Mouse (Mus musculus) T-helper 1 cell (primary cell): Measurements from ENCODE around the gene Pprc1.

Source experiments
- in situ Hi-C: fragments of 300-600 bp; cut with MboI, MseI; formaldehyde crosslinking; loops from one replicate; pipeline ENCODE4 v1.15.1; 2025; ENCODE audit warnings: high pct_unique_total_duplicates

Pprc1 gene

GRCm38 (mm10) chr19:46049129-46049528, 4.4 kb downstream of the Pprc1 start:
- in situ Hi-C loops, result loop anchor here (10.0 kb wide), 1 partner anchor 1406 kb away; no protein-coding TSS in a partner anchor

DNA sequence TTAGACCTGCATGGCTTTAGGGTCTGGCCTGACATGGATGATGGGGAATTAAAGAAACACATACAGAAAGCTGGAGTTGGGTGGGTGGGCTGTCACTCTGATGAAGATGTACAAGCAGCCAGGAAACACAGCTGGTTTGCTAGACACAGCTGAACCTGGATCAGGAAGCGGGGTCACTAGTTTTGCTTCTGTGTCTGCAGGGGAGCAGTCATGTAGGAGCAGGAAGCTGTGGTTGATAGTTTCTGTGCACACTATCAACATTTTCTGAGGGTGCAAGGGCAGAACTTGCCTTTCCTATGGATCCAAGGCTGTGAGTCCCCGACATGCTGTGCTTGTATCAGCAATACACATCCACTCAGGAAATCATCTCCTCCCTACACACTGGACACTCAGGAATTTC, 5.8 kb downstream of the Pprc1 start:
- in situ Hi-C loops, result no loop called here

DNA sequence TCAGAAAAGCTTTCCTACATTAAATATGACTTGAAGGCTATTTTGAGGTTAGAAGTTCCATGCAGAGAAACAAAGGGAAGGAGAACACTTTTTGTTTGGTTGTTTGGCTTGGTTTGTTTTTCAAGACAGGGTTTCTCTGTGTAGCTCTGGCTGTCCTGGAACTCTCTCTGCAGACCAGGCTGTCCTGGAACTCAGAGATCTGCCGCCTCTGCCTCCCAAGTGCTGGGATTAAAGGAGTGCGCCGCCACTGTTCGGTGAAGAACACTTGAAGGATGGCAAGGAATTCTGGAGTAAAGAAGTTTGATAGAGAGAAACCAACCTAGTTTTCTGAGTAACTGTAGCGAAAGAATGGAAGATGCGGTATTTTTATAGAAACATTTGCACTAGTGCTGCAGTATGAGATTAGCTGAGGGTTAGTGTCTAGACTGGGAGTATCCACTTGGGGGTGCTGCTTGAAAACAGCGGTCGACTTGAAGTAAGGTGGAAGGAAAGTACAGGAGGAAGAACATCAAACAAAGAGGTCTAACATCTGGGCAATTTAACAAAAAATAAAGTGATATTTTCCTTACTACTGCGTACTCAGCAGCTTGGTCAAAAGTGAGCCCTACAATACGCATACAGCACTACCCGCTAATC, 11.2 kb downstream of the Pprc1 start:
- in situ Hi-C loops, result no loop called here

DNA sequence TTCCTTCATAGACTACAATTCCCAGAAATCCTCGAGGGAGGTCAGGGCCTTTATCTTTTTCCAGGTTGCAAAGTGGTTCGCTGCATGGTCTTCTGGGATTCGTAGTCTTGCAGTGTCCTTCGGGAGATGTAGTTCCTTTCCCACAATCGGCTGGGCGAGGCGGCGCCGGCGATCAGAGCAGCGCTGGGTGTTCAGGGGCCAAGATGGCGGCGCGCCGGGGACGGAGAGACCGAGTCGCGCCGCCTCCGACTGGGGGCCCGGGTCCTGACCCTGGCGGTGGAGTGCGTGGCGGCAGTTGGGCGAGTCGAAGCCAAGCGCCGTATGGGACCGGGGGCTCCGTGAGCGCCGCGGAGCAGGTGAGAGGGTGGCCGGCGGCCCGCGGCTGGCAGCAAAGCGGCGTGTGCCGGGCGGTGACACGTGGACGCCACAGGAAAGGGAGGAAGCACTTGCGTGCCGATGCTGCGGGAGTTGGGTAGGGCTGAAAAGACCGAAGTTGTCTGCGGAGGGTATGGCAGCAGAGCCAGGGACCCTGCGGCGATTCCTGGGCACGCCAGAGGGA, 11.8 kb downstream of the Pprc1 start:
- in situ Hi-C loops, result no loop called here

- in situ Hi-C loops, result no loop called here
Observed at GRCm38 (mm10) chr19:46056947-46057607, 12.4 kb downstream of the Pprc1 start.

DNA sequence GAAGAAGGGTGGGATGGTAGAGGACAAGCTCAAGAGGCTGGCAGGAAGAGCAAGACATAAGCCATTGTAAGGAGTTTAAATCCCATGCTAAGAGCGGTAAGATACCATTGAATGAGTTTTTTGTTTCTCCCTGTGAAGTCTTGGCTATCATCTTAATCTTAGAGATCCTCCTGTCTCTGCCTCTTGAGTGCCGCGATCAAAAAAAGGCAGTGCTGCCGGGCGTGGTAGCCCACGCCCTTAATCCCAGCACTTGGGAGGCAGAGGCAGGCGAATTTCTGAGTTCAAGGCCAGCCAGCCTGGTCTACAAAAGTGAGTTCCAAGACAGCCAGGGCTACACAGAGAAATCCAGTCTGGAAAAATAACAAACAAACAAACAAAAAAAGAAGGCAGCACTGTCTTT, 13.8 kb downstream of the Pprc1 start:
- in situ Hi-C loops, result no loop called here

- in situ Hi-C loops, result no loop called here
Observed at GRCm38 (mm10) chr19:46060845-46061244, 16.2 kb downstream of the Pprc1 start.

GRCm38 (mm10) chr19:46068054-46068453, 23.4 kb downstream of the Pprc1 start:
- in situ Hi-C loops, result no loop called here

DNA sequence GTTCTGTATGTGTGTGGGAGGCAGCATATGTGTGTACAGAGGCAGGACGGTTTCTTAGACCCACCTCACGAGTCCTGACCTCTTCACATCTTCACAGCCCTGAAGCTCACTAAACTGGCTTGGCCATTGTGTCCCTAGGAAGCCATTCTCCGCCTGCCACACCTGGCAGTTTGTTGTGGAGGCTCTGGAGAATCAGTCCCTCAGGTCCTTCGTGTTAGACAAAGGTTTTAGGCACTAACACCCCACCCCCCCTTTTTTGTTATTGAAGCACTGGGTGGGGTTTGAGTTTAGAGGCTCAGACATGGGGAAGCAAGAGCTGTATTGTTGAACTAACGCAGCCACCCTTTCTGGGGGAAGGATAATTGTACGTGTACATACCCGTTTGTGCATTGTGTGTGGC, 28.6 kb downstream of the Pprc1 start:
- in situ Hi-C loops, result no loop called here

- in situ Hi-C loops, result no loop called here
Observed at GRCm38 (mm10) chr19:46074266-46074665, 29.6 kb downstream of the Pprc1 start.

- in situ Hi-C loops, result no loop called here
Observed at GRCm38 (mm10) chr19:46075616-46076607, 31.2 kb downstream of the Pprc1 start, which contains the start of gene Nolc1. Gene Nolc1 (plus strand): TSS chr19:46075863.

DNA sequence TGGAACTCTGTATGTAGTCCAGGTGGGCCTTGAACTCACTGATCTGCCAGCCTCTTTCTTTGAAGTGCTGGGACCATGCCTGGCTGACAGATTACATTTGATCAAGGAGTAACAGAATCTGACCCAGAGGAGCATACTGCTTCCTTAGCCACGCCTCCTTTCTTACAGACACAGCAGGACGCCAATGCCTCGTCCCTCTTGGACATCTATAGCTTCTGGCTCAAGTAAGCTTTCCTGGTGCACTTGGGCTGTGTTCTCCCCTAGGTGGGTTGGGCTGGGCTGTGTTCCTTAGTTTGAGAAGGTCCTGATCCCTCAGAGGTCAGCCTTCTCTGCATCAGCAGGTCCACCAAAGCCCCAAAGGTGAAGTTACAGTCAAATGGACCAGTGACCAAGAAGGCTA, 33.8 kb downstream of the Pprc1 start:
- in situ Hi-C loops, result no loop called here

DNA sequence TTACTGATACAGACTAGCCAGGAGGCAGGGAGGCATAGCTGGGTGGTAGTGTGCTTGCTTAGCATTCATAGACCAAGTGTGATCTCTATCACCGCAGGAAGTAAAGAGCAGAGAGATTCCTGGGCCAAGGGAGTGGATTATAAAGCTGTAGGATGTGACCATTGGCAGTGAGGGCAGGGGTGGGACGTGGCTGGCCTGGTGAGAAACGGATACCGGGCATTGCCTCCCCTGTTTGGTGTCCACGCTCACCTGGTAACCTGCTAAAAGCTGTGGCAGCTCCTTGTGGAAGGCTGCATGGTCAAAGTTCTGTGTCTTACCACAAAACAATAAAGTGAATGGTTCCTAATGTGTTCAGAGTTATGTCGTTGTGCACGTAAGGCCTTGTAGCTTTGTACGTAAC, 40.5 kb downstream of the Pprc1 start:
- in situ Hi-C loops, result no loop called here

DNA sequence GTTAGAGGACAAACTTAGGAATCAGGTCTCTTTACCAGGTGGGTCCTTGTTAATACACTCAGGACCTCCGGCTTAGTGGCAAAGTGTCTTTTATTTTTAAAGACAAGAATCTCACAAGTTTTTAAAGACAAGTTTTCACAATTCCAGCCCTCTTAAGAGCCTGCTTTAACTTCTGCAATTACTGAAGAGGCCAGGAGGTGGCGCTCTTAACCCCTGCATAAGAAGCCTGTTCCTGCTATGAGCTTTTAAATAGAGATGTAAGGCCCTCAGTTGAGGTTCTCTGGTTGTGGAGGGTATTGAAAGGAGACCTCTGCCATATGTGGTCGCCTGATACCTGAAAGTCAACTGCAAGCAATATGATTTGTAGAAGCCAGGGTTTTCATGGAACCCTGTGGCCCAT, 41.7 kb downstream of the Pprc1 start:
- in situ Hi-C loops, result no loop called here

DNA sequence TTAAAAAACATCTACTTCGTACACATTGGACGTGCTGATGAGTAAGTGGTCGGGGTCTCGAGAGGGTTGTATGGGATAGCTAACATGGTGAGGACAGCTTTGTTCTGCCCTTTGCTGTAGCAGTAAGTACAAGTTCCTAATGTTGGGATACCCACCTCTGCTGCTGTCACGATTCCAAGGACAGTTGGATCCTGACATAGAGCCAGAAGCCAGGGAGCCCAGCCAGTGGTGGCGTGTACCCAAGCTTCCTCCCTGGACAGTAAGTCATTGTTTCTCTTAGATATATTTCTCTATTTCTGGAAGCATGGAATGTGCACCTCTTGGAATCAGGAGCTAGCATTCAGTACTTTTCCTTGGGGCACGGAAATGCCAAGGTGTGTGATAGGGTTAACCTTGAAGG, 43.2 kb downstream of the Pprc1 start:
- in situ Hi-C loops, result no loop called here

- in situ Hi-C loops, result no loop called here
Observed at GRCm38 (mm10) chr19:46091641-46092040, 47.0 kb downstream of the Pprc1 start.

DNA sequence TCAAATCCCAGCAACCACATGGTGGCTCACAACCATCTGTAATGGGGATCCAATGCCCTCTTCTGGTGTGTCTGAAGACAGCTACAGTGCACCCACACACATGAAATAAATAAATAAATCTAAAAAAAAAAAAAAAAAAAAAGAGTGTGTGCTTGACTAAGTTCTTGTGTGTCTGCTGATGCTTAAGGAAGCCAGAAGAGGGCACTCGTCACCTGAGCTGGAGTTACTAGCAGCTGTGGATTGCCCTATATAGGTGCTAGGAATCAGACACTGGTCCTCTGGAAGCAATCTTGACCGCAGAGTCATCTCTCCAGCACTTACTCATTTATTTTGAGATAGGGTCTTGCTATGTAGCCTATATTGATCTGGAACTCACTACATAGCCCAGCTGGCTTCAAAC, 49.5 kb downstream of the Pprc1 start:
- in situ Hi-C loops, result no loop called here

- in situ Hi-C loops, result no loop called here
Observed at GRCm38 (mm10) chr19:46095291-46095690, 50.6 kb downstream of the Pprc1 start.

GRCm38 (mm10) chr19:46096396-46096795, 51.7 kb downstream of the Pprc1 start:
- in situ Hi-C loops, result no loop called here

DNA sequence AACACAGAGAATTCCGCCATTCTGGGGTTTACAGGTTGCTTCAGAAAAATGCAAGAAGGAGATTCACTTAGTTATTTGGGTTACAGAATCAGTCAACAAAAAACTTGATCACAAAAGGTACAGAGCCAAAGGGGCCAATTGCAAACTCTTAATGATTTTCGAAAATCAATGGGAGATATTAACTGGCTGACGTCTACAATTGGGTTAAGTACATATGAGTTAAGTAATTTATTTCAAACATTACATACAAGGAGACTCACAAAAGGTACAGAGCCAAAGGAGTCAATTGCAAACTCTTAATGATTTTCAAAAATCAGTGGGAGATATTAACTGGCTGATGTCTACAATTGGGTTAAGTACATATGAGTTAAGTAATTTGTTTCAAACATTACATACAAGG, 54.9 kb downstream of the Pprc1 start:
- in situ Hi-C loops, result no loop called here

GRCm38 (mm10) chr19:46103437-46104186, 58.9 kb downstream of the Pprc1 start:
- in situ Hi-C loops, result no loop called here
